11 mouse cellular contexts compared by ENCODE assay signal in the genomic region with DNA sequence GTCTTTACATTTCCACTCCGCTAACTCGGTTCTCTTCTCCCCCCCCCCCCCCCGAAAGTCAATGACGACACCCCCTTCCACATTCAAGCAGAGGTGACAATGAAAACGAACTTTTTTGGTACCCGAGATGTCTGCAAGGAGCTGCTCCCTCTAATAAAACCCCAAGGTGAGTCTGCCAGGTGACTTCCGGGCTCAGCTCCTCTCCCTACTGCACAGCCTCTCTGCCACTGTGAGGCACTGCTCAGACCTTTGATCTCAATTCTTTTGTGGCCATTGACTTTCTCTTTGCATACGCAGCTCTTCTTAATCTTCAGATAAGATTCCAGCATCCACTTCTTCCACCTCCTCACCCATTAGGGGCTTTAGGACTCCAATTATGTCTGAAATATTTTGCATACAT. TPM values are rescaled to one million over a fixed set of nuclear protein-coding genes. Genes with fewer than 3 reads are reported as not detected.
A peak's percentile ranks its signal among the peaks of the same experiment; 100 is the strongest.
DNase-seq lines count a peak whose midpoint lies in the region; ATAC-seq lines count a peak whose summit lies in the region.
"Had no signal": no experiment of that assay in that cellular context is flagged by ENCODE, and none has a peak within 500 bp of the region (broad histone marks: within the 10 kb centered on the region; RNA-seq: fewer than 3 reads in every experiment).

No protein-coding gene starts in this region.

- H3K4me2 ChIP-seq in kidney, embryonic 14.5 days (replicated peaks; ENCODE audit: low read depth, low read length), result peak overlapping the region; percentile 72
- H3K4me2 ChIP-seq in embryonic facial prominence, embryonic 12.5 days (replicated peaks), result peak overlapping the region; percentile 88
- peak overlapping the region; percentile 76 for H3K4me2 ChIP-seq in intestine, embryonic 16.5 days (ENCODE audit: low read depth, low read length)

- H3K27ac ChIP-seq in kidney, embryonic 14.5 days (ENCODE audit: low read depth, low read length), result no peak overlapping the region
- H3K27ac ChIP-seq in embryonic facial prominence, embryonic 12.5 days, result no peak overlapping the region
- peak overlapping the region; percentile 81 for H3K27ac ChIP-seq in intestine, embryonic 16.5 days (ENCODE audit: low read length)

- no peak overlapping the region for H3K9ac ChIP-seq in kidney, embryonic 14.5 days (ENCODE audit: low read depth, low read length)
- no peak overlapping the region for H3K9ac ChIP-seq in embryonic facial prominence, embryonic 12.5 days
- peak overlapping the region; percentile 84 for H3K9ac ChIP-seq in intestine, embryonic 16.5 days (ENCODE audit: low read depth, low read length)

- peak overlapping the region; percentile 62; the same call in 1 of the 2 replicates for H3K4me3 ChIP-seq in kidney, embryonic 14.5 days (ENCODE audit: low read length)
- H3K4me3 ChIP-seq in embryonic facial prominence, embryonic 12.5 days, result peak overlapping the region; percentile 75
- peak overlapping the region; percentile 74 for H3K4me3 ChIP-seq in intestine, embryonic 16.5 days (ENCODE audit: low read length)

- DNase-seq in kidney, adult 9 months, result no peak
- peak; percentile 62 for DNase-seq in naive thymus-derived CD4-positive, alpha-beta T cell, adult 2 months (ENCODE audit: low read depth)
- DNase-seq in layer of hippocampus, adult 8-10 months (ENCODE audit: low spot score in 2 of 2), result no peak
- DNase-seq in right cerebral cortex, postnatal 36 days (ENCODE audit: low spot score in 2 of 2), result no peak
- no peak for DNase-seq in kidney, adult 18-20 months
- DNase-seq: cerebellum, postnatal 10 days had no signal

- ATAC-seq in kidney, embryonic 14.5 days (ENCODE audit: low FRiP score, low TSS enrichment), result no peak
- ATAC-seq in embryonic facial prominence, embryonic 12.5 days (ENCODE audit: insufficient number of reproducible peaks, insufficient read depth, low FRiP score, low TSS enrichment), result no peak
- ATAC-seq in intestine, embryonic 16.5 days, result peak; percentile 41; the same call in 1 of the 2 replicates

- peaks cover 15% of the 10 kb centered on the region; the same call in 1 of the 2 replicates for H3K36me3 ChIP-seq in kidney, embryonic 14.5 days (ENCODE audit: control insufficient read depth, insufficient read depth, low read length)
- H3K36me3 ChIP-seq in embryonic facial prominence, embryonic 12.5 days, result peaks cover 17% of the 10 kb centered on the region
- no peaks in the 10 kb centered on the region for H3K36me3 ChIP-seq in intestine, embryonic 16.5 days (ENCODE audit: control insufficient read depth, insufficient read depth, low read length)

- WGBS in kidney, embryonic 14.5 days, result 69% methylated on average over 8 of the region's 8 CpGs
- WGBS in embryonic facial prominence, embryonic 12.5 days, result 63% methylated on average over 8 of the region's 8 CpGs
- WGBS in intestine, embryonic 16.5 days, result 51% methylated on average over 8 of the region's 8 CpGs

- H3K27me3 ChIP-seq in kidney, embryonic 14.5 days (ENCODE audit: control insufficient read depth, insufficient read depth, low read length), result no peaks in the 10 kb centered on the region
- H3K27me3 ChIP-seq in embryonic facial prominence, embryonic 12.5 days, result no peaks in the 10 kb centered on the region
- no peaks in the 10 kb centered on the region for H3K27me3 ChIP-seq in intestine, embryonic 16.5 days (replicated peaks; ENCODE audit: control insufficient read depth, insufficient read depth, low read length)

- peaks cover 5% of the 10 kb centered on the region; the same call in 1 of the 2 replicates for H3K4me1 ChIP-seq in kidney, embryonic 14.5 days (ENCODE audit: control insufficient read depth, insufficient read depth, low read length)
- peaks cover 9% of the 10 kb centered on the region for H3K4me1 ChIP-seq in embryonic facial prominence, embryonic 12.5 days
- peaks cover 8% of the 10 kb centered on the region; the same call in 1 of the 2 replicates for H3K4me1 ChIP-seq in intestine, embryonic 16.5 days (ENCODE audit: control insufficient read depth, insufficient read depth, low read length)

- no peaks in the 10 kb centered on the region for H3K9me3 ChIP-seq in kidney, embryonic 14.5 days (ENCODE audit: control insufficient read depth, low read length)
- H3K9me3 ChIP-seq in embryonic facial prominence, embryonic 12.5 days, result no peaks in the 10 kb centered on the region
- H3K9me3 ChIP-seq in intestine, embryonic 16.5 days (ENCODE audit: control insufficient read depth, low read length), result no peaks in the 10 kb centered on the region

RNA-seq across cellular contexts. Expression of a gene that starts 3.1 kb away (rescaled TPM):
- 96.0 and 104 TPM in 2 replicates for polyA plus RNA-seq in kidney, embryonic 14.5 days (2014; fragmentation: Nextera tagmentation; extraction: Ambion mirVana)
- 132 and 133 TPM in 2 replicates for polyA plus RNA-seq in embryonic facial prominence, embryonic 12.5 days (2016; fragmentation: Nextera tagmentation; extraction: Ambion mirVana)
- 159 and 167 TPM in 2 replicates for polyA plus RNA-seq in intestine, embryonic 16.5 days (2015; fragmentation: Nextera tagmentation; extraction: Ambion mirVana)
- total RNA-seq in layer of hippocampus, adult 8-10 months (2022), result 10 to 100 TPM; 65.9 to 72.9 (median 71.2) TPM

RNA-seq across cellular contexts. Expression of a gene that starts 4.9 kb away (rescaled TPM):
- 12.4 and 13.9 TPM in 2 replicates for polyA plus RNA-seq in kidney, embryonic 14.5 days (2014; fragmentation: Nextera tagmentation; extraction: Ambion mirVana)
- 20.8 and 23.1 TPM in 2 replicates for polyA plus RNA-seq in embryonic facial prominence, embryonic 12.5 days (2016; fragmentation: Nextera tagmentation; extraction: Ambion mirVana)
- polyA plus RNA-seq in intestine, embryonic 16.5 days (2015; fragmentation: Nextera tagmentation; extraction: Ambion mirVana), result 8.3 and 9.7 TPM in 2 replicates
- total RNA-seq in layer of hippocampus, adult 8-10 months (2022), result 10 to 100 TPM in 3 of 4 experiments, 1 to 10 TPM in 1; 8.6 to 12.9 (median 11.4) TPM

RNA-seq across cellular contexts. Expression of a gene that starts 19.2 kb away (rescaled TPM):
- not detected in 2 replicates for polyA plus RNA-seq in kidney, embryonic 14.5 days (2014; fragmentation: Nextera tagmentation; extraction: Ambion mirVana)
- polyA plus RNA-seq in embryonic facial prominence, embryonic 12.5 days (2016; fragmentation: Nextera tagmentation; extraction: Ambion mirVana), result not detected in 2 replicates
- polyA plus RNA-seq in intestine, embryonic 16.5 days (2015; fragmentation: Nextera tagmentation; extraction: Ambion mirVana), result not detected in 2 replicates
- 1 to 10 TPM; 1.2 to 3.0 (median 2.5) TPM for total RNA-seq in layer of hippocampus, adult 8-10 months (2022)
- total RNA-seq: MEL; neutrophil, adult 5-6 weeks had no signal
